8 mouse cellular contexts compared by ENCODE assay signal in the genomic region with DNA sequence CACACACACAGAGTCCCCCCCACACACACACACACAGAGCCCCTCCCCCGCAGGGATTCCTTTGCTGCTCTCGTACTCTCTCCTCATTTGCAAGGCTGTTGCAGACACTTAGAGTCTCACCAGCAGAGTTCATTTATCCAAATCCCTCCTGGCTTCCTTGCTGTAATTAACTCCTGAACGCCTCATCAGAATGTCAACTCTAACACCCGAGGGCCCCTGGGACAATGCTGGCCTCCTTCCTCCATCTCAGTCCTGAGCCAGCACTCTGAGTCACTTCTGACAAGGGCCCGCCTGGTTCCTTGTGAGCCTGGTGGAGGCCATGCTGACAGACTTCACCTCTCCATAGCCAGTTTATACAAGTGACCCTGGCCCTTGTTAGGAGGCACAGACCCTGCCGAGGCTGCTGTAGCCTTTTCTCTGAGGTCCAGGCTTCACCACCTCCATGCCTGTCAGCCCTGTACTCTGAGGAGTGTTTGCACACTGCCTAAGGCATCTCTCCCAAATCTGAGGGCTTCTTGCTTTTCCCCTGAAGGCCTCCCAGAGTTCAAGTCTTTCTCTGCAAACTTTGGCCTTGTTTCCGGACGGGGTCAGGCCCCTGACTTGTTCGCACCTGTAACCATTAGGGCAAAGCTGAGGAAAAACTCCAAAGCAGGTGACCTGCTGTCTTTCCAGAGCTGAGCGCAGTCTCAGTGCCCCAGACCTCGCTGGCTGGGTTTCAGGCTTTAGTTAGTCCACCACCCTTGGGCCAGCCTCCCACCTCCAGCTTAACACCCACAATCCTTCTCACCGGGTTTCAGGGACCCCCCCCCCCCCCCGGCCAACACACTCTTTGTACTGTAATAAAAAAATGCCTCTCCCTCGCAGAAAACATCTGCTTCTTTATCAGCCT. TPM values are rescaled to one million over a fixed set of nuclear protein-coding genes. Genes with fewer than 3 reads are reported as not detected.
DNase-seq lines count a peak whose midpoint lies in the region; ATAC-seq and TF ChIP-seq lines count a peak whose summit lies in the region.

No protein-coding gene starts in this region.

- TF ChIP-seq EP300 in stomach, postnatal 0 days (optimal IDR thresholded peaks at IDR 0.05), result no peak

- H3K36me3 ChIP-seq in intestine, embryonic 14.5 days (ENCODE audit: control insufficient read depth, insufficient read depth, low read length), result no peaks in the 10 kb centered on the region
- H3K36me3 ChIP-seq in stomach, postnatal 0 days (ENCODE audit: control insufficient read depth, insufficient read depth, low read length), result no peaks in the 10 kb centered on the region

- peak overlapping the region; percentile 1; the same call in 1 of the 2 replicates for H3K27ac ChIP-seq in intestine, embryonic 14.5 days (ENCODE audit: low read depth)
- H3K27ac ChIP-seq in stomach, postnatal 0 days (replicated peaks), result peak overlapping the region; percentile 49; the same call in 1 of the 2 replicates

- TF ChIP-seq CTCF in stomach, postnatal 0 days (IDR thresholded peaks at IDR 0.05; ENCODE audit: low read depth), result no peak

- ATAC-seq in intestine, embryonic 14.5 days (replicated peaks; ENCODE audit: low FRiP score, low TSS enrichment, low read depth), result peak; percentile 75
- ATAC-seq in stomach, postnatal 0 days (ENCODE audit: low FRiP score, low TSS enrichment), result peak; percentile 92

- peak; percentile 10 for DNase-seq in thymus, postnatal 0 days (ENCODE audit: low spot score)
- DNase-seq in thymus, adult 18-20 months, result no peak
- DNase-seq in cerebellum, postnatal 4 days (ENCODE audit: low spot score in 2 of 2), result peak; percentile 25 to 57
- DNase-seq in gastrocnemius, postnatal 4 days (ENCODE audit: low spot score in 2 of 2), result peak; percentile 41 to 66
- DNase-seq in intestine, embryonic 14.5 days (ENCODE audit: low spot score), result peak; percentile 67
- peak; percentile 53 for DNase-seq in lung, postnatal 36 days
- peak; percentile 71 for DNase-seq in stomach, postnatal 0 days (ENCODE audit: low spot score)
- no peak for DNase-seq in left cerebral cortex, postnatal 14 days (ENCODE audit: low spot score in 2 of 2)

- no peaks in the 10 kb centered on the region for H3K27me3 ChIP-seq in intestine, embryonic 14.5 days (replicated peaks; ENCODE audit: control insufficient read depth, insufficient read depth, low read length)
- H3K27me3 ChIP-seq in stomach, postnatal 0 days (ENCODE audit: control insufficient read depth, insufficient read depth, low read length), result no peaks in the 10 kb centered on the region

- H3K4me2 ChIP-seq in intestine, embryonic 14.5 days (ENCODE audit: low read length), result no peak overlapping the region
- H3K4me2 ChIP-seq in stomach, postnatal 0 days (replicated peaks; ENCODE audit: low read depth), result no peak overlapping the region

- H3K4me3 ChIP-seq in intestine, embryonic 14.5 days (ENCODE audit: low read depth, low read length), result no peak overlapping the region
- H3K4me3 ChIP-seq in stomach, postnatal 0 days (ENCODE audit: low read depth, low read length), result no peak overlapping the region

- no peaks in the 10 kb centered on the region for H3K9me3 ChIP-seq in intestine, embryonic 14.5 days (ENCODE audit: control insufficient read depth, low read length)
- H3K9me3 ChIP-seq in stomach, postnatal 0 days (ENCODE audit: control insufficient read depth, low read length), result no peaks in the 10 kb centered on the region

- 36% methylated on average over 14 of the region's 14 CpGs for WGBS in intestine, embryonic 14.5 days
- 26% methylated on average over 14 of the region's 14 CpGs for WGBS in stomach, postnatal 0 days

- H3K9ac ChIP-seq in intestine, embryonic 14.5 days (ENCODE audit: low read length), result no peak overlapping the region
- H3K9ac ChIP-seq in stomach, postnatal 0 days (ENCODE audit: low read length), result no peak overlapping the region; the same call in 1 of the 2 replicates

- peaks cover 16% of the 10 kb centered on the region for H3K4me1 ChIP-seq in intestine, embryonic 14.5 days (replicated peaks; ENCODE audit: control insufficient read depth, insufficient read depth, low read length)
- peaks cover 4% of the 10 kb centered on the region; the same call in 1 of the 2 replicates for H3K4me1 ChIP-seq in stomach, postnatal 0 days (replicated peaks; ENCODE audit: control insufficient read depth, insufficient read depth)

- intact Hi-C loops in left cerebral cortex, postnatal 14 days (cut with DNase I), result no loop called here

RNA-seq across cellular contexts. Expression of gene Ptrhd1, which starts 45.4 kb away (rescaled TPM):
- 6.1 and 6.8 TPM in 2 replicates for polyA plus RNA-seq in thymus, postnatal 0 days (2015; fragmentation: Nextera tagmentation; extraction: Ambion mirVana)
- 1 to 10 TPM; 4.8 to 5.0 TPM for total RNA-seq in gastrocnemius, postnatal 4 days (2021)
- 6.7 and 7.6 TPM in 2 replicates for polyA plus RNA-seq in intestine, embryonic 14.5 days (2014; fragmentation: Nextera tagmentation; extraction: Ambion mirVana)
- polyA plus RNA-seq in stomach, postnatal 0 days (2015; fragmentation: Nextera tagmentation; extraction: Ambion mirVana), result 5.1 TPM in 2 replicates
- 10 to 100 TPM in 1 of 2 experiments, 1 to 10 TPM in 1; 9.2 to 10.3 TPM for total RNA-seq in left cerebral cortex, postnatal 14 days (2021)

RNA-seq across cellular contexts. Expression of gene Cenpo, which starts 45.7 kb away (rescaled TPM):
- polyA plus RNA-seq in thymus, postnatal 0 days (2015; fragmentation: Nextera tagmentation; extraction: Ambion mirVana), result 25.9 and 28.1 TPM in 2 replicates
- total RNA-seq in gastrocnemius, postnatal 4 days (2021), result 1 to 10 TPM; 8.0 to 8.2 TPM
- polyA plus RNA-seq in intestine, embryonic 14.5 days (2014; fragmentation: Nextera tagmentation; extraction: Ambion mirVana), result 13.3 and 14.0 TPM in 2 replicates
- 4.7 and 5.3 TPM in 2 replicates for polyA plus RNA-seq in stomach, postnatal 0 days (2015; fragmentation: Nextera tagmentation; extraction: Ambion mirVana)
- 1 to 10 TPM; 3.5 to 4.8 TPM for total RNA-seq in left cerebral cortex, postnatal 14 days (2021)

RNA-seq across cellular contexts. Expression of gene Adcy3, which starts 55.5 kb away (rescaled TPM):
- polyA plus RNA-seq in thymus, postnatal 0 days (2015; fragmentation: Nextera tagmentation; extraction: Ambion mirVana), result 6.3 and 6.8 TPM in 2 replicates
- total RNA-seq in gastrocnemius, postnatal 4 days (2021), result 1 to 10 TPM; 9.4 to 10.0 TPM
- polyA plus RNA-seq in intestine, embryonic 14.5 days (2014; fragmentation: Nextera tagmentation; extraction: Ambion mirVana), result 7.1 and 8.5 TPM in 2 replicates
- 2.9 and 3.6 TPM in 2 replicates for polyA plus RNA-seq in stomach, postnatal 0 days (2015; fragmentation: Nextera tagmentation; extraction: Ambion mirVana)
- total RNA-seq in left cerebral cortex, postnatal 14 days (2021), result 10 to 100 TPM; 54.3 to 57.5 TPM

Comparison
In these comparisons a context has a peak if more than half of its experiments do, and no peak if none do; other contexts are left out.
1. DNase-seq: peak in thymus, postnatal 0 days (single experiment), cerebellum, postnatal 4 days (2 of 2), gastrocnemius, postnatal 4 days (2 of 2), intestine, embryonic 14.5 days (single experiment), lung, postnatal 36 days (single experiment) and stomach, postnatal 0 days (single experiment); none in thymus, adult 18-20 months (0 of 2) and left cerebral cortex, postnatal 14 days (0 of 2).